Mouse (Mus musculus) forebrain, embryonic 14.5 days (tissue): ENCODE measurements around the gene Cdhr3. TPM values are rescaled to one million over a fixed set of nuclear protein-coding genes. Genes with fewer than 3 reads are reported as not detected.

Experiments
- ATAC-seq: fragments of 200-750 bp; cut with Nextera tagmentation; 2 replicates; pipeline ENCODE4 v1.8.0; 2017; ENCODE audit warnings: mild to moderate bottlenecking, moderate library complexity
- DNase-seq: peaks from one replicate; pipeline ENCODE4 v3.0.0-alpha.2; 2015; ENCODE audit warnings: low spot score
- H3K27ac ChIP-seq: fragments of 300-500 bp; sonication (generic); 2 replicates; pipeline ENCODE4 v1.5.1; 2014; ENCODE audit warnings: low read depth, mild to moderate bottlenecking, control low read depth, low read length, moderate library complexity
- H3K27me3 ChIP-seq: fragments of 300-500 bp; sonication (generic); replicated peaks from 2 replicates; pipeline ENCODE4 v1.6.1; 2014; ENCODE audit warnings: low read length, control low read depth, mixed read lengths; ENCODE audit not compliant: control insufficient read depth, insufficient read depth
- H3K36me3 ChIP-seq: fragments of 300-500 bp; sonication (generic); 2 replicates; pipeline ENCODE4 v1.6.1; 2014; ENCODE audit warnings: low read length, control low read depth; ENCODE audit not compliant: control insufficient read depth, insufficient read depth
- H3K4me1 ChIP-seq: fragments of 300-500 bp; sonication (generic); 2 replicates; pipeline ENCODE4 v1.6.1; 2014; ENCODE audit warnings: antibody characterized with exemption, low read length, control low read depth; ENCODE audit not compliant: control insufficient read depth, insufficient read depth
- H3K4me2 ChIP-seq: fragments of 300-500 bp; sonication (generic); 2 replicates; pipeline ENCODE4 v1.6.1; 2014; ENCODE audit warnings: mild to moderate bottlenecking, control low read depth, low read length
- H3K4me3 ChIP-seq: fragments of 300-500 bp; sonication (generic); 2 replicates; pipeline ENCODE4 v1.5.1; 2014; ENCODE audit warnings: low read depth, low read length, control low read depth
- H3K9ac ChIP-seq: fragments of 300-500 bp; sonication (generic); 2 replicates; pipeline ENCODE4 v1.6.1; 2014; ENCODE audit warnings: mild to moderate bottlenecking, low read length, control low read depth, moderate library complexity
- H3K9me3 ChIP-seq: fragments of 300-500 bp; sonication (generic); replicated peaks from 2 replicates; pipeline ENCODE4 v1.6.1; 2016; ENCODE audit warnings: low read length, control low read depth, mixed read lengths; ENCODE audit not compliant: control insufficient read depth
- WGBS: fragments of 180-500 bp; shearing (Covaris S2); extraction: QIAGEN DNeasy Blood & Tissue Kit; methylation state at CpG from one replicate; pipeline ENCODE4 v1.1.7; 2014; 5-methylcytosine and 5-hydroxymethylcytosine counted together
- polyA plus RNA-seq: library from polyadenylated mRNA; unstranded; fragments of >200 nt; fragmentation: Nextera tagmentation; extraction: Ambion mirVana; gene quantifications from 2 replicates; pipeline ENCODE4 v1.2.1, GENCODE M21; 2014

The Cdhr3 gene
- polyA plus RNA-seq, 1 experiment from 2014 or later, result 0.08 TPM

DNA sequence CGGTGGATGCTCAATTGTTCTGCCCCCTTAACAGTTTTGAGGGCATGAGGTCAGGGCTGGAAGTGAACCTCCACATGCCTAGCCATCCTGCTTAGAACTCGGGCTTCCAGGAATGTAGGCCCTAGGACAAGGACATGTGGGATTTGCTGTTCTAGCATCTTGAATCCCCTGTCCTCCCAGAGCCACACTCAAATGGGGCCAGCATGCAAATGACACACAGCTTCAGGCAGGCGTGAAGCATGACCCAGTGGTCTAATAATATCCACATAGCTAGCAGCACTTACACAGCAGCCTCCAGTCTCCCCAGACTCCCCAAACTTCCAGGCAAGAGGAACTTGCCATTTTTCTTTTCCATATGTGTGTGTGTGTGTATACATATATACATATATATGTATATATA lies 3.3 kb upstream of the Cdhr3 start:
- H3K4me2 ChIP-seq, result no peak overlapping the region
- H3K27me3 ChIP-seq, result no peaks in the 10 kb centered on the region
- WGBS, result 80% methylated on average over 3 of the region's 3 CpGs
- no peaks in the 10 kb centered on the region for H3K9me3 ChIP-seq
- no peaks in the 10 kb centered on the region for H3K36me3 ChIP-seq
- DNase-seq (no peak), ATAC-seq (no peak)
- no peak overlapping the region for H3K9ac ChIP-seq
- no peak overlapping the region for H3K27ac ChIP-seq
- H3K4me1 ChIP-seq, result no peaks in the 10 kb centered on the region
- H3K4me3 ChIP-seq, result no peak overlapping the region

- ATAC-seq (no peak), DNase-seq (no peak)
- Histone ChIP-seq H3K9ac (no peak overlapping the region), H3K36me3 (no peaks in the 10 kb centered on the region), H3K4me1 (no peaks in the 10 kb centered on the region), H3K27ac (no peak overlapping the region), H3K27me3 (no peaks in the 10 kb centered on the region), H3K9me3 (no peaks in the 10 kb centered on the region), H3K4me2 (no peak overlapping the region), H3K4me3 (no peak overlapping the region)
- 90% methylated on average over 2 of the region's 2 CpGs for WGBS
These were observed 479 bp downstream of the Cdhr3 start for GRCm38 (mm10) chr12:33092196-33092595.

DNA sequence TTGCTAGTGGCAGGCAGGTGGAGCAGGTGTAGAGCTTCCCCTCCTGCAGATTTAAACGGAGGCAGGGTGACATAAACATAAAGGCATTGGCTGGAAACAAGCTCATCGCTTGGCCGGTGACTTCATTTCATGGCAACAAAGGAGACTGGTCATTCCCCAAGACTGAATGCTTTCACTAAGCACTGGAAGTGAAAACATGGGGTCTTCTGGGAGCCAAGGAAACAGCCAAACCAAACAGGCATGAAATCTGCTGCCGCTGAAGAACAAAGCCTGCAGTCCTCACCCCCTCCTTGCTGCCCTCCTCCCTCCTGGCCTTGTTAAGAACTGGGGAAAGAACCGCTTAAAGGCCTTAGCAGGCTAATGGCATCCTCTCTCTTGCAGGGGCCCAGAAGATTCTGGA lies 6.5 kb downstream of the Cdhr3 start:
- no peak overlapping the region for H3K9ac ChIP-seq
- H3K27me3 ChIP-seq, result no peaks in the 10 kb centered on the region
- ATAC-seq, result peak; percentile 44
- DNase-seq, result peak; percentile 69
- no peaks in the 10 kb centered on the region for H3K9me3 ChIP-seq
- H3K4me3 ChIP-seq, result no peak overlapping the region
- no peak overlapping the region for H3K27ac ChIP-seq
- H3K36me3 ChIP-seq, result no peaks in the 10 kb centered on the region
- WGBS, result 7% methylated on average over 5 of the region's 5 CpGs
- H3K4me2 ChIP-seq, result no peak overlapping the region
- peaks cover 5% of the 10 kb centered on the region for H3K4me1 ChIP-seq

- 44% methylated on average over 2 of the region's 2 CpGs for WGBS
- Histone ChIP-seq H3K4me2 (no peak overlapping the region), H3K27me3 (no peaks in the 10 kb centered on the region), H3K4me3 (no peak overlapping the region), H3K36me3 (no peaks in the 10 kb centered on the region), H3K4me1 (peaks cover 5% of the 10 kb centered on the region), H3K9me3 (no peaks in the 10 kb centered on the region), H3K27ac (no peak overlapping the region), H3K9ac (no peak overlapping the region)
- ATAC-seq, result no peak
- DNase-seq, result no peak
These were observed 8.0 kb downstream of the Cdhr3 start for GRCm38 (mm10) chr12:33084683-33085082.

DNA sequence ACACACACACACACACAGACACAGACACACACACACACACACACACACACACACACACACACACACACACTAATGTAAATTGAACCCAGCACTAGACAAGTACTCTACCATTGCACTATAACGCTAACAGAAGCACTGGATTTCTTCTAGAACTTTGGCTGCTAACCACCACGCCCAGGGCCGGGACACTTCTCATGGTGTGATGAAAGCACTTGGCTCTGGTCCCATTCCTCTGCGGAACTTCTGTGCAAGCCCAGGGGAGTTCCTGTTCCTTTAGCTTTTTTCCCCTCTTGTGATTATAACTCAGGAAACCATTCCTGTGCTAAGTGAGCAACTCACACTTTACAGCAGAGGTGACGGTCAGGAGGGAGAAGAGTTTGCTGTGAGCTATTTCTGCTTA lies 9.3 kb downstream of the Cdhr3 start:
- 52% methylated on average over 5 of the region's 5 CpGs for WGBS

GRCm38 (mm10) chr12:33076309-33076708 lies 16.4 kb downstream of the Cdhr3 start:
- H3K9me3 ChIP-seq, result 0 out of 2 replicates have a peak, but pooled peaks cover 3% of the 10 kb centered on the region
- no peaks in the 10 kb centered on the region for H3K36me3 ChIP-seq
- no peak overlapping the region for H3K4me3 ChIP-seq
- H3K4me2 ChIP-seq, result no peak overlapping the region
- peaks cover 18% of the 10 kb centered on the region for H3K4me1 ChIP-seq
- WGBS, result 51% methylated on average over 3 of the region's 3 CpGs
- no peak for DNase-seq
- ATAC-seq, result no peak
- H3K9ac ChIP-seq, result no peak overlapping the region
- 0 out of 2 replicates have a peak, but pooled peaks cover 4% of the 10 kb centered on the region for H3K27me3 ChIP-seq
- H3K27ac ChIP-seq, result no peak overlapping the region

More for the DNA sequence above, 9.3 kb downstream of the Cdhr3 start:
- no peaks in the 10 kb centered on the region for H3K36me3 ChIP-seq
- no peak overlapping the region for H3K4me2 ChIP-seq
- ATAC-seq (no peak), DNase-seq (peak; percentile 69)
- H3K27me3 ChIP-seq, result no peaks in the 10 kb centered on the region
- no peak overlapping the region for H3K4me3 ChIP-seq
- H3K27ac ChIP-seq, result no peak overlapping the region
- peaks cover 5% of the 10 kb centered on the region for H3K4me1 ChIP-seq
- H3K9me3 ChIP-seq, result no peaks in the 10 kb centered on the region
- no peak overlapping the region for H3K9ac ChIP-seq

- H3K4me1 ChIP-seq, result peaks cover 19% of the 10 kb centered on the region
- H3K4me3 ChIP-seq, result no peak overlapping the region
- H3K4me2 ChIP-seq, result no peak overlapping the region
- ATAC-seq (peak; percentile 74), DNase-seq (peak; percentile 82)
- peak overlapping the region; percentile 63 for H3K27ac ChIP-seq
- no peaks in the 10 kb centered on the region for H3K9me3 ChIP-seq
- peak overlapping the region; percentile 25; the same call in 1 of the 2 replicates for H3K9ac ChIP-seq
- no peaks in the 10 kb centered on the region for H3K36me3 ChIP-seq
- H3K27me3 ChIP-seq, result 0 out of 2 replicates have a peak, but pooled peaks cover 4% of the 10 kb centered on the region
- 13% methylated on average over 8 of the region's 8 CpGs for WGBS
These were observed 20.6 kb downstream of the Cdhr3 start for GRCm38 (mm10) chr12:33071901-33072672.

GRCm38 (mm10) chr12:33068977-33069376 lies 23.7 kb downstream of the Cdhr3 start:
- Histone ChIP-seq H3K9me3 (no peaks in the 10 kb centered on the region), H3K27me3 (no peaks in the 10 kb centered on the region), H3K4me1 (peaks cover 19% of the 10 kb centered on the region), H3K9ac (no peak overlapping the region), H3K27ac (no peak overlapping the region), H3K4me2 (no peak overlapping the region), H3K4me3 (no peak overlapping the region), H3K36me3 (no peaks in the 10 kb centered on the region)
- ATAC-seq, result no peak
- WGBS, result 84% methylated on average over 2 of the region's 2 CpGs
- DNase-seq, result no peak

DNA sequence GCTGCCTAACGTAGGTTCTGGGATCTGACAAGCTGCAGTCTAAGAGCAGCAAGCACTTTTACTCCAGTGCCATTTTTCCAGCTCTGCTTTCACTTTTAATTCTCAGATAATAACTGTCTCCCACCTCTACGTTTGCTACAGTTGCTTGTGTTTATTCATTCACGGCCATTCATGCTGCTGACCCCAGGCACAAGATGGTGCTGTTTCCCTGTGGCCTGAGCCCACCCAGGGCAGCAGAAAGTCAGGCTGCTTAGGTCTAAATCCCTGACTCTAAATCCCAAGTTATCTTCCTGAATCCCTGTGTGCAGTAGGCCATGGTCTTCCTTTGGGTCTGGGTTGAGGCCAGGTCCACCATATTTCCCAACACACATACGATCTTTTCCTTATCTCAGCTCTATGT lies 26.3 kb downstream of the Cdhr3 start:
- Histone ChIP-seq H3K36me3 (no peaks in the 10 kb centered on the region), H3K4me3 (no peak overlapping the region), H3K27me3 (no peaks in the 10 kb centered on the region), H3K27ac (no peak overlapping the region), H3K4me1 (peaks cover 7% of the 10 kb centered on the region), H3K9ac (no peak overlapping the region), H3K4me2 (no peak overlapping the region), H3K9me3 (no peaks in the 10 kb centered on the region)
- DNase-seq (no peak), ATAC-seq (no peak)
- 65% methylated on average over 4 of the region's 4 CpGs for WGBS
